Mouse (Mus musculus): ENCODE results near the gene Musk. TPM values are rescaled to one million over a fixed set of nuclear protein-coding genes. Genes with fewer than 3 reads are reported as not detected.

Gene Musk
- polyA plus RNA-seq, 1 experiment: 0.39 TPM

DNA sequence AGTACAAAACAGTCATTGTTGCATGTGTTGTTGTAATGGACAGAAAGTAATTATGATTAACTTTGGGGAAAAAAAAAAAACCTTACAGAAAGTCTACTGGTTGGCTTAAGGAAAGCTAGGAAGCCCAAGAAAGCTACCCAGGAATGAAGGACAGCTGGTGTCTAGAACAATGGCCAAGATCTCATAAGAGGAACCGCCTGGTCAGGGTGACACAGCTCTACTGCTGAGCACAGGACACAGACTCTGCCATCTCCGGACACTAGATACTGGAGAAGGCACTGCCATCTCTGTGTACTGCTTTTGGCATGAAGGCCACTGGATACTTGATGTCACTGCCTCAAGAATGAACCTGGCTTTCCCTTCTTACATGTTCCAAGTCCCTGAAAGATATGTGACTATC, 5.6 kb upstream of the Musk start:
- no peaks in the 10 kb centered on the region for H3K4me1 ChIP-seq (replicated peaks; ENCODE audit: control insufficient read depth, insufficient read depth, low read length)
- H3K27me3 ChIP-seq (ENCODE audit: control insufficient read depth, insufficient read depth, low read length): no peaks in the 10 kb centered on the region
- no peaks in the 10 kb centered on the region for H3K36me3 ChIP-seq (ENCODE audit: control insufficient read depth, insufficient read depth, low read length)
- no peak for DNase-seq
- TF ChIP-seq CTCF (IDR thresholded peaks at IDR 0.05; ENCODE audit: borderline replicate concordance, control insufficient read depth, extremely low read depth, insufficient read depth, low read length, poor library complexity) (no peak), POLR2A (IDR thresholded peaks at IDR 0.05; ENCODE audit: control insufficient read depth, extremely low read depth, insufficient read depth, low read length, poor library complexity) (no peak)
- WGBS: 91% methylated on average over 2 of the region's 2 CpGs
- H3K4me3 ChIP-seq (ENCODE audit: control insufficient read depth, insufficient read depth, low read length): no peak overlapping the region
- H3K27ac ChIP-seq (ENCODE audit: control insufficient read depth, insufficient read depth, low read length): no peak overlapping the region

DNA sequence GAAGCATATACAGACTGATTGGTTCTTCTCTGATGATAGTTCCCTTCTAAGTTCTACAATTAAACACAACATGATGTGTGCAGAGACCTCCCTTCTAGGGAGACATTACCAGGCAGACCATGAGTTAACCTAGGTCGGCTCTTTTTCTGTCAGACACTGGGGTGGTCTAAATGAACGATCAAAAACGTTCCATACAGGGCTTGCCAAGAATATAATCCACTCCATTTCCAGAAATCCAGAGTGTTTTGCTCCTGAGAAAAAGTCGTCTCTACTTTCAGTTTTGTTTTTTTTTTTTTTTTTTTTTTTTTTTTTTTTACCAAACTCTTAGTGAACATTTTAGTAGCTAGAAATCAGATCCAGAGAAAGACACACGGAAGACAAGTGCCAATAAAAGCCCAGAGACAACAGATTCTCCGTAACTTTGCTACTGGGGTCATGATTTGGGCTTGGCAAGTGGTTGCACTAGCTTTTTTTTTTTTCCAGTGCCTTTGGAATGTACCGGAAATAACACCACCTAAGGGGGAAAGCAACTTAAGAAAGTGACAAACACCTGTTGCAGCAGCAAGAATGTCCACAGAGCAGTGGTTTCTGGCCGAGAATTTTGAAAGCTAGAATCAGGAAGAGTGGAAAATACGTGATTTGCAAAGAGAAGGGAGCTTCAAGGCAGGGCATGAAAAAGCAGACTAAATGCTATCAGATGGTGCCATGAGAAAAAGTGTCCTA, 769 bp downstream of the Musk start:
- H3K4me3 ChIP-seq (ENCODE audit: control insufficient read depth, insufficient read depth, low read length): no peak overlapping the region
- no peak overlapping the region for H3K27ac ChIP-seq (ENCODE audit: control insufficient read depth, insufficient read depth, low read length)
- H3K4me1 ChIP-seq (replicated peaks; ENCODE audit: control insufficient read depth, insufficient read depth, low read length): no peaks in the 10 kb centered on the region
- WGBS: 75% methylated on average over 9 of the region's 9 CpGs
- DNase-seq: no peak
- no peak for TF ChIP-seq CTCF (IDR thresholded peaks at IDR 0.05; ENCODE audit: borderline replicate concordance, control insufficient read depth, extremely low read depth, insufficient read depth, low read length, poor library complexity)
- no peak for TF ChIP-seq POLR2A (IDR thresholded peaks at IDR 0.05; ENCODE audit: control insufficient read depth, extremely low read depth, insufficient read depth, low read length, poor library complexity)
- H3K27me3 ChIP-seq (ENCODE audit: control insufficient read depth, insufficient read depth, low read length): no peaks in the 10 kb centered on the region
- no peaks in the 10 kb centered on the region for H3K36me3 ChIP-seq (ENCODE audit: control insufficient read depth, insufficient read depth, low read length)

DNA sequence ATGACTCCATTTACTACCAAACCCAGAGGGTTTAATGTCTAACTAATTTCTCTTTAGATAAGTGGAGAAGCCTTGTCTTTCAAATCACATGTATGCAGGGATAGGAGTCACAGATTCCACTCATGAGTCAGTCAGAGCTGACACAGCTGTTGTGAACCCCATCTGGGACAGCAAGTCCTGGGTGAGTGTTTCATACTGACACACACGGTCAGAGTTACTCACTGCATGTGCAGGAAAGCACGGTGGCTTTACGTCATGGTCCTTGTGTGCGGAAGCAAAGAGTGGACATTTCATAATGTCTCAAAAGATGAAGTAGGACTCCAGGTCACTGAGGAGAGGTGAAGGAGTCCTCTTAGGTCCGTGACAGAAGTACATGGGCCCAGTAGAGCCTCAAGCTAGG, 3.0 kb downstream of the Musk start:
- Histone ChIP-seq H3K36me3 (ENCODE audit: control insufficient read depth, insufficient read depth, low read length) (no peaks in the 10 kb centered on the region), H3K27ac (ENCODE audit: control insufficient read depth, insufficient read depth, low read length) (no peak overlapping the region), H3K27me3 (ENCODE audit: control insufficient read depth, insufficient read depth, low read length) (no peaks in the 10 kb centered on the region), H3K4me1 (replicated peaks; ENCODE audit: control insufficient read depth, insufficient read depth, low read length) (no peaks in the 10 kb centered on the region), H3K4me3 (ENCODE audit: control insufficient read depth, insufficient read depth, low read length) (no peak overlapping the region)
- DNase-seq: no peak
- 90% methylated on average over 5 of the region's 5 CpGs for WGBS
- TF ChIP-seq POLR2A (IDR thresholded peaks at IDR 0.05; ENCODE audit: control insufficient read depth, extremely low read depth, insufficient read depth, low read length, poor library complexity): no peak
- no peak for TF ChIP-seq CTCF (IDR thresholded peaks at IDR 0.05; ENCODE audit: borderline replicate concordance, control insufficient read depth, extremely low read depth, insufficient read depth, low read length, poor library complexity)

DNA sequence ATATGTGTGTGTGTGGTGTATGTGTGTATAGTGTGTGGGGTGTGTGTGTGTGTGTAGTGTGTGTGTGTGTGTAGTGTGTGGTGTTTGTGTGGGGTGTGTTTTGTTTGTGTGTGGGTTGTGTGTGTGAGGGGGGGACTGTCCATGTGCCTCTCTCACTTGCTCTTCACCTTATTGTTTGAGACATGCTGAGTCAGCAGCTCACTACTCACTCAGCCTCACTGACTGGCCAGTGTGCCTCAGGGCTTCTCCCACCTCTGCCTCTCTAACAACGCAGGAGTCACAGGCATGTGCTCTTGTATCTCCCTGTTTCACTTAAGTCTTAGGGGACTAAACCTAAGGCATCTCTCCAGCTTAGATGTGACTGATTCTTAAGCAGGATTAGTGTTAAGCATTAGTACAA, 6.1 kb downstream of the Musk start:
- Histone ChIP-seq H3K27ac (ENCODE audit: control insufficient read depth, insufficient read depth, low read length) (no peak overlapping the region), H3K4me1 (replicated peaks; ENCODE audit: control insufficient read depth, insufficient read depth, low read length) (no peaks in the 10 kb centered on the region), H3K4me3 (ENCODE audit: control insufficient read depth, insufficient read depth, low read length) (no peak overlapping the region), H3K36me3 (ENCODE audit: control insufficient read depth, insufficient read depth, low read length) (no peaks in the 10 kb centered on the region), H3K27me3 (ENCODE audit: control insufficient read depth, insufficient read depth, low read length) (no peaks in the 10 kb centered on the region)
- no peak for DNase-seq
- 84% methylated on average over 1 of the region's 1 CpGs for WGBS
- TF ChIP-seq POLR2A (IDR thresholded peaks at IDR 0.05; ENCODE audit: control insufficient read depth, extremely low read depth, insufficient read depth, low read length, poor library complexity) (no peak), CTCF (IDR thresholded peaks at IDR 0.05; ENCODE audit: borderline replicate concordance, control insufficient read depth, extremely low read depth, insufficient read depth, low read length, poor library complexity) (no peak)

DNA sequence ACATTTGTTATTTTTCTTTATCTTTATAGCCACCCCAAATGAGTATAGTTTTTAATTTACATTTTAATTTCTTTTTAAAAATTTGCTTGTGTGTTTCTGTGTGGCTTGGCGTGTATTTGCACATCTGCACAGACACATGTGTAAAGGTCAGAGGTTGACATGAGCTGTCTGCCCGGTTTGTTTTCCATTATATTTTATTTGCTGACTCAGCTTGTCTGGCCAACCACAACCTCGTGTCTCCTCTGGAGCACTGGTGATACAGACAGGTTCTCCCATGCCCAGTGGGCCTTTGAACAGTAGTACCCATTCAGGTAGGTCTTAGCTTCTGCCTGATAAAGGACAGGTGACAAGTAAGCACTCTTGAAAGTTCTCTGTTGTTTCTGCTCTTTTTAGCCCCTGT, 7.3 kb downstream of the Musk start:
- Histone ChIP-seq H3K4me1 (replicated peaks; ENCODE audit: control insufficient read depth, insufficient read depth, low read length) (no peaks in the 10 kb centered on the region), H3K36me3 (ENCODE audit: control insufficient read depth, insufficient read depth, low read length) (no peaks in the 10 kb centered on the region), H3K4me3 (ENCODE audit: control insufficient read depth, insufficient read depth, low read length) (no peak overlapping the region), H3K27me3 (ENCODE audit: control insufficient read depth, insufficient read depth, low read length) (no peaks in the 10 kb centered on the region), H3K27ac (ENCODE audit: control insufficient read depth, insufficient read depth, low read length) (no peak overlapping the region)
- TF ChIP-seq CTCF (IDR thresholded peaks at IDR 0.05; ENCODE audit: borderline replicate concordance, control insufficient read depth, extremely low read depth, insufficient read depth, low read length, poor library complexity) (no peak), POLR2A (IDR thresholded peaks at IDR 0.05; ENCODE audit: control insufficient read depth, extremely low read depth, insufficient read depth, low read length, poor library complexity) (no peak)
- 86% methylated on average over 3 of the region's 3 CpGs for WGBS
- DNase-seq: no peak

DNA sequence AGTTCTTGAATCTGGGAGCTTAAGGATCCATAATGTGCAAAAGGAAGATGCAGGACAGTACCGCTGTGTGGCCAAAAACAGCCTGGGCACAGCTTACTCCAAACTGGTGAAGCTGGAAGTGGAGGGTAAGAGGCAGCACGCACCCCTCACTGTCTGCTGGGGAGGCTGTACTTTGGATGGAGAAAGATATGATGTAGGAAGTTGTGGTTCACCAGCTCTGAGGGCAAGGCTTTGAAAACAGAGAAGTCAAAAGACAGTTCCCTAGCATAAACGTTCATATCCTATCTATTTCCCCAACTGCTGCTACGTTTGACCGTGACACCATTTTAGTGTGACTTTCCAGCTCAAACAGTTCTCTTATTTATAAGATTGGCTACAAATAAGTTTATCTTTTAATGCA, 18.1 kb downstream of the Musk start:
- Histone ChIP-seq H3K4me1 (replicated peaks; ENCODE audit: control insufficient read depth, insufficient read depth, low read length) (no peaks in the 10 kb centered on the region), H3K27me3 (ENCODE audit: control insufficient read depth, insufficient read depth, low read length) (no peaks in the 10 kb centered on the region), H3K4me3 (ENCODE audit: control insufficient read depth, insufficient read depth, low read length) (no peak overlapping the region), H3K27ac (ENCODE audit: control insufficient read depth, insufficient read depth, low read length) (no peak overlapping the region), H3K36me3 (ENCODE audit: control insufficient read depth, insufficient read depth, low read length) (no peaks in the 10 kb centered on the region)
- 11% methylated on average over 5 of the region's 5 CpGs for WGBS
- no peak for DNase-seq
- TF ChIP-seq CTCF (IDR thresholded peaks at IDR 0.05; ENCODE audit: borderline replicate concordance, control insufficient read depth, extremely low read depth, insufficient read depth, low read length, poor library complexity): no peak
- TF ChIP-seq POLR2A (IDR thresholded peaks at IDR 0.05; ENCODE audit: control insufficient read depth, extremely low read depth, insufficient read depth, low read length, poor library complexity): no peak

DNA sequence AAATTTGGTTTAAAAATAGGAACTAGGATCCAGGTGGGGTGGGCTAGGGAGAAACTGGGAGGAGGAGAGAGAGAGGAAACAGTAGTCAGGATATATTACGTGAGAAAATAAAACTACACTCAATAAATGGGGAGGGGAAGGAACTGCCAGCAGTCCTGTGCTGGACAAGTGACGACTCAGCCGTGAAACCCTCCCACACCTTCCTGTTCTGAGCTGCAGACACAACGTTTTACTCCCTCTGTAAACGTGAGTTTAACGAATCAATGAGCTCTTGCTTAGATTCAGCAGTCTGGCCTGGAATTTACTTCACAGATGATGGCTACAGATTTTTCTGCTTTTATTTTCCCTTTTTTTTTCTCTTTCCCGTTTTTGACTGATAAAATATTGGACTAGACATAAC, 18.8 kb downstream of the Musk start:
- TF ChIP-seq CTCF (IDR thresholded peaks at IDR 0.05; ENCODE audit: borderline replicate concordance, control insufficient read depth, extremely low read depth, insufficient read depth, low read length, poor library complexity) (no peak), POLR2A (IDR thresholded peaks at IDR 0.05; ENCODE audit: control insufficient read depth, extremely low read depth, insufficient read depth, low read length, poor library complexity) (no peak)
- Histone ChIP-seq H3K27ac (ENCODE audit: control insufficient read depth, insufficient read depth, low read length) (no peak overlapping the region), H3K27me3 (ENCODE audit: control insufficient read depth, insufficient read depth, low read length) (no peaks in the 10 kb centered on the region), H3K4me1 (replicated peaks; ENCODE audit: control insufficient read depth, insufficient read depth, low read length) (no peaks in the 10 kb centered on the region), H3K4me3 (ENCODE audit: control insufficient read depth, insufficient read depth, low read length) (no peak overlapping the region), H3K36me3 (ENCODE audit: control insufficient read depth, insufficient read depth, low read length) (no peaks in the 10 kb centered on the region)
- no peak for DNase-seq
- 10% methylated on average over 7 of the region's 7 CpGs for WGBS

All from thymus, adult 2 months (tissue).